Mouse (Mus musculus) hindbrain, postnatal 0 days (tissue): ENCODE results near the gene Tnks2. TPM values are rescaled to one million over a fixed set of nuclear protein-coding genes. Genes with fewer than 3 reads are reported as not detected.
A peak's percentile ranks its signal among the peaks of the same experiment; 100 is the strongest.

Experiments used
- ATAC-seq: fragments of 200-750 bp; cut with Nextera tagmentation; 2 replicates; pipeline ENCODE4 v1.8.0; 2017; ENCODE audit warnings: mild to moderate bottlenecking, moderate TSS enrichment, moderate library complexity
- DNase-seq: peaks from one replicate; pipeline ENCODE4 v3.0.0-alpha.2; 2015; ENCODE audit warnings: low spot score
- H3K27ac ChIP-seq: fragments of 300-500 bp; sonication (generic); 2 replicates; pipeline ENCODE4 v1.5.1; 2014; ENCODE audit warnings: mild to moderate bottlenecking
- H3K27me3 ChIP-seq: fragments of 300-500 bp; sonication (generic); 2 replicates; pipeline ENCODE4 v1.6.1; 2014; ENCODE audit warnings: low read length, mixed read lengths; ENCODE audit not compliant: insufficient read depth
- H3K36me3 ChIP-seq: fragments of 300-500 bp; sonication (generic); 2 replicates; pipeline ENCODE4 v1.6.1; 2014; ENCODE audit warnings: low read length, mixed read lengths; ENCODE audit not compliant: insufficient read depth
- H3K4me1 ChIP-seq: fragments of 300-500 bp; sonication (generic); 2 replicates; pipeline ENCODE4 v1.6.1; 2014; ENCODE audit warnings: antibody characterized with exemption, low read length, mixed read lengths; ENCODE audit not compliant: insufficient read depth
- H3K4me2 ChIP-seq: fragments of 300-500 bp; sonication (generic); 2 replicates; pipeline ENCODE4 v1.6.1; 2014; ENCODE audit warnings: low read depth, mild to moderate bottlenecking, low read length, moderate library complexity, mixed read lengths
- H3K4me3 ChIP-seq: fragments of 300-500 bp; sonication (generic); 2 replicates; pipeline ENCODE4 v1.5.1; 2014; ENCODE audit warnings: low read length
- H3K9ac ChIP-seq: fragments of 300-500 bp; sonication (generic); replicated peaks from 2 replicates; pipeline ENCODE4 v1.6.1; 2014; ENCODE audit warnings: mild to moderate bottlenecking, low read length, moderate library complexity, mixed read lengths
- H3K9me3 ChIP-seq: fragments of 300-500 bp; sonication (generic); 2 replicates; pipeline ENCODE4 v1.6.1; 2016; ENCODE audit warnings: low read length, mixed read lengths
- CTCF ChIP-seq: IDR thresholded peaks from 2 replicates; pipeline ENCODE4 v1.5.1; 2016; ENCODE audit warnings: antibody characterized with exemption, control low read depth, low read depth
- WGBS: fragments of 180-500 bp; shearing (Covaris S2); extraction: QIAGEN DNeasy Blood & Tissue Kit; methylation state at CpG from one replicate; pipeline ENCODE4 v1.1.7; 2014; 5-methylcytosine and 5-hydroxymethylcytosine counted together
- polyA plus RNA-seq: library from polyadenylated mRNA; unstranded; fragments of >200 nt; fragmentation: Nextera tagmentation; extraction: Ambion mirVana; gene quantifications from 2 replicates; pipeline ENCODE4 v1.2.1, GENCODE M21; 2015
- total RNA-seq: library from RNA; depleted of rRNA; stranded (reverse); fragments of >200 nt; gene quantifications from 2 replicates; pipeline ENCODE4 v1.2.3, GENCODE M21; 2014; rRNA removed

Tnks2 gene
- total RNA-seq (128 and 138 TPM in 2 replicates), polyA plus RNA-seq (26.1 and 28.7 TPM in 2 replicates)

GRCm38 (mm10) chr19:36833788-36834531, at the start of gene Tnks2:
Gene Tnks2 (plus strand): TSS chr19:36834232.
- Histone ChIP-seq H3K4me1 (peaks cover 13% of the 10 kb centered on the region), H3K4me3 (peak within 1 kb of the TSS; percentile 68), H3K36me3 (no peaks in the 10 kb centered on the region), H3K9ac (peak within 1 kb of the TSS; percentile 98), H3K4me2 (peak within 1 kb of the TSS; percentile 88), H3K9me3 (no peaks in the 10 kb centered on the region), H3K27ac (peak within 1 kb of the TSS; percentile 97), H3K27me3 (no peaks in the 10 kb centered on the region)
- 2% methylated on average over 69 of the region's 73 CpGs for WGBS
- ATAC-seq: peak; percentile 97
- peak; percentile 98 for DNase-seq
- TF ChIP-seq CTCF: no peak

GRCm38 (mm10) chr19:36789873-36790733, 43.9 kb upstream of the Tnks2 start:
- Histone ChIP-seq H3K9me3 (no peaks in the 10 kb centered on the region), H3K27ac (0 out of 2 replicates have a peak overlapping the region, but pooled peaks have one; percentile 32), H3K27me3 (no peaks in the 10 kb centered on the region), H3K4me3 (no peak overlapping the region), H3K4me1 (peaks cover 5% of the 10 kb centered on the region; the same call in 1 of the 2 replicates), H3K36me3 (no peaks in the 10 kb centered on the region), H3K9ac (no peak overlapping the region), H3K4me2 (no peak overlapping the region)
- TF ChIP-seq CTCF: no peak
- WGBS: 52% methylated on average over 17 of the region's 17 CpGs
- peak; percentile 74 for ATAC-seq
- DNase-seq: peak; percentile 78

- no peak overlapping the region for H3K27ac ChIP-seq
- DNase-seq (no peak), ATAC-seq (no peak)
- no peak for TF ChIP-seq CTCF
- H3K9me3 ChIP-seq: no peaks in the 10 kb centered on the region
- no peaks in the 10 kb centered on the region for H3K27me3 ChIP-seq
- 95% methylated on average over 8 of the region's 8 CpGs for WGBS
- H3K4me3 ChIP-seq: no peak overlapping the region
- H3K4me1 ChIP-seq: peaks cover 5% of the 10 kb centered on the region; the same call in 1 of the 2 replicates
- H3K9ac ChIP-seq: no peak overlapping the region
- H3K4me2 ChIP-seq: no peak overlapping the region
- no peaks in the 10 kb centered on the region for H3K36me3 ChIP-seq
Measured at GRCm38 (mm10) chr19:36792589-36792988, 41.4 kb upstream of the Tnks2 start.

GRCm38 (mm10) chr19:36793450-36793849, 40.6 kb upstream of the Tnks2 start:
- H3K4me2 ChIP-seq: no peak overlapping the region
- DNase-seq (no peak), ATAC-seq (no peak)
- peaks cover 5% of the 10 kb centered on the region; the same call in 1 of the 2 replicates for H3K4me1 ChIP-seq
- WGBS: 79% methylated on average over 1 of the region's 1 CpGs
- no peak for TF ChIP-seq CTCF
- H3K9ac ChIP-seq: no peak overlapping the region
- H3K9me3 ChIP-seq: no peaks in the 10 kb centered on the region
- H3K36me3 ChIP-seq: no peaks in the 10 kb centered on the region
- H3K27me3 ChIP-seq: no peaks in the 10 kb centered on the region
- H3K27ac ChIP-seq: no peak overlapping the region
- H3K4me3 ChIP-seq: no peak overlapping the region

- ATAC-seq (no peak), DNase-seq (no peak)
- TF ChIP-seq CTCF: no peak
- no peak overlapping the region for H3K9ac ChIP-seq
- H3K4me1 ChIP-seq: peaks cover 5% of the 10 kb centered on the region; the same call in 1 of the 2 replicates
- H3K4me3 ChIP-seq: no peak overlapping the region
- H3K4me2 ChIP-seq: no peak overlapping the region
- no peaks in the 10 kb centered on the region for H3K9me3 ChIP-seq
- no peaks in the 10 kb centered on the region for H3K27me3 ChIP-seq
- H3K27ac ChIP-seq: no peak overlapping the region
- 95% methylated on average over 4 of the region's 4 CpGs for WGBS
- H3K36me3 ChIP-seq: no peaks in the 10 kb centered on the region
Measured at GRCm38 (mm10) chr19:36794008-36794407, 40.0 kb upstream of the Tnks2 start.

- 73% methylated on average over 3 of the region's 3 CpGs for WGBS
Measured at GRCm38 (mm10) chr19:36795277-36795676, 38.8 kb upstream of the Tnks2 start.

More at GRCm38 (mm10) chr19:36795277-36795676, 38.8 kb upstream of the Tnks2 start:
- Histone ChIP-seq H3K4me3 (no peak overlapping the region), H3K9me3 (no peaks in the 10 kb centered on the region), H3K27ac (no peak overlapping the region), H3K27me3 (no peaks in the 10 kb centered on the region), H3K4me1 (no peaks in the 10 kb centered on the region; the same call in 1 of the 2 replicates), H3K4me2 (no peak overlapping the region), H3K9ac (no peak overlapping the region), H3K36me3 (no peaks in the 10 kb centered on the region)
- no peak for TF ChIP-seq CTCF
- no peak for DNase-seq
- no peak for ATAC-seq
